In genomic region chr2:118606032-118606431, GRCm38 (mm10) we compare ENCODE assay signal across 10 mouse cellular contexts. TPM values are rescaled to one million over a fixed set of nuclear protein-coding genes. Genes with fewer than 3 reads are reported as not detected.
A peak's percentile ranks its signal among the peaks of the same experiment; 100 is the strongest.
DNase-seq lines count a peak whose midpoint lies in the region; ATAC-seq and TF ChIP-seq lines count a peak whose summit lies in the region.
"Had no signal": no experiment of that assay in that cellular context is flagged by ENCODE, and none has a peak within 500 bp of the region (broad histone marks: within the 10 kb centered on the region; RNA-seq: fewer than 3 reads in every experiment).

No protein-coding gene starts in this region.

- H3K36me3 ChIP-seq in forebrain, embryonic 10.5 days (replicated peaks), result peaks cover 100% of the 10 kb centered on the region
- peaks cover 80% of the 10 kb centered on the region for H3K36me3 ChIP-seq in forebrain, embryonic 12.5 days (replicated peaks)
- H3K36me3 ChIP-seq in midbrain, postnatal 0 days (ENCODE audit: insufficient read depth, low read length), result no peaks in the 10 kb centered on the region
- peaks cover 32% of the 10 kb centered on the region for H3K36me3 ChIP-seq in midbrain, embryonic 11.5 days (ENCODE audit: control insufficient read depth, insufficient read depth, low read length)
- H3K36me3 ChIP-seq: hindbrain, embryonic 15.5 days had no signal

- no peak overlapping the region for H3K9ac ChIP-seq in forebrain, embryonic 12.5 days
- H3K9ac ChIP-seq in midbrain, postnatal 0 days (replicated peaks; ENCODE audit: low read length, poor library complexity, severe bottlenecking), result no peak overlapping the region
- H3K9ac ChIP-seq in midbrain, embryonic 11.5 days (ENCODE audit: low read length), result no peak overlapping the region
- H3K9ac ChIP-seq: hindbrain, embryonic 15.5 days; neural tube, embryonic 13.5 days had no signal

- DNase-seq in forebrain, embryonic 10.5 days (ENCODE audit: extremely low spot score, low spot score), result peak; percentile 45
- DNase-seq in midbrain, postnatal 0 days (ENCODE audit: low spot score), result no peak
- no peak for DNase-seq in midbrain, embryonic 11.5 days (ENCODE audit: low spot score, missing footprints)
- peak; percentile 63 to 64 for DNase-seq in cerebellum, postnatal 10 days
- peak; percentile 17 for DNase-seq in mesoderm, embryonic 11.5 days (ENCODE audit: low read depth, low spot score)
- DNase-seq in thymus, postnatal 36 days, result peak; percentile 66 to 68

- peaks cover 6% of the 10 kb centered on the region for H3K9me3 ChIP-seq in forebrain, embryonic 10.5 days
- H3K9me3 ChIP-seq in forebrain, embryonic 12.5 days, result no peaks in the 10 kb centered on the region
- H3K9me3 ChIP-seq in midbrain, postnatal 0 days (ENCODE audit: low read length), result no peaks in the 10 kb centered on the region
- no peaks in the 10 kb centered on the region for H3K9me3 ChIP-seq in midbrain, embryonic 11.5 days (ENCODE audit: control insufficient read depth, low read length)
- H3K9me3 ChIP-seq: hindbrain, embryonic 15.5 days had no signal

- ATAC-seq in forebrain, embryonic 12.5 days (ENCODE audit: low FRiP score), result no peak
- ATAC-seq in midbrain, postnatal 0 days (ENCODE audit: low FRiP score), result no peak
- ATAC-seq in midbrain, embryonic 11.5 days (ENCODE audit: low FRiP score), result no peak
- ATAC-seq in inflammation-experienced regulatory T-cells, adult 6 months, result peak; percentile 46

- TF ChIP-seq CTCF in midbrain, postnatal 0 days (IDR thresholded peaks at IDR 0.05), result peak; percentile 65

- H3K4me1 ChIP-seq in forebrain, embryonic 10.5 days, result peaks cover 6% of the 10 kb centered on the region
- H3K4me1 ChIP-seq in forebrain, embryonic 12.5 days, result peaks cover 2% of the 10 kb centered on the region; the same call in 1 of the 2 replicates
- no peaks in the 10 kb centered on the region for H3K4me1 ChIP-seq in midbrain, postnatal 0 days (ENCODE audit: insufficient read depth, low read length)
- H3K4me1 ChIP-seq in midbrain, embryonic 11.5 days (ENCODE audit: control insufficient read depth, insufficient read depth, low read length), result no peaks in the 10 kb centered on the region
- H3K4me1 ChIP-seq: hindbrain, embryonic 15.5 days; neural tube, embryonic 13.5 days had no signal

- no peak overlapping the region for H3K4me3 ChIP-seq in forebrain, embryonic 10.5 days
- no peak overlapping the region for H3K4me3 ChIP-seq in forebrain, embryonic 12.5 days (replicated peaks)
- H3K4me3 ChIP-seq in midbrain, postnatal 0 days (ENCODE audit: low read depth, low read length), result no peak overlapping the region
- no peak overlapping the region for H3K4me3 ChIP-seq in midbrain, embryonic 11.5 days (ENCODE audit: low read depth, low read length)
- H3K4me3 ChIP-seq: hindbrain, embryonic 15.5 days; neural tube, embryonic 13.5 days had no signal

- 84% methylated on average over 2 of the region's 2 CpGs for WGBS in forebrain, embryonic 10.5 days
- WGBS in forebrain, embryonic 12.5 days, result 76% methylated on average over 2 of the region's 2 CpGs
- 81% methylated on average over 2 of the region's 2 CpGs for WGBS in midbrain, postnatal 0 days
- WGBS in midbrain, embryonic 11.5 days, result 92% methylated on average over 2 of the region's 2 CpGs

- no peaks in the 10 kb centered on the region for H3K27me3 ChIP-seq in forebrain, embryonic 10.5 days (ENCODE audit: poor library complexity, severe bottlenecking)
- H3K27me3 ChIP-seq in forebrain, embryonic 12.5 days, result no peaks in the 10 kb centered on the region
- H3K27me3 ChIP-seq in midbrain, postnatal 0 days (ENCODE audit: insufficient read depth, low read length), result no peaks in the 10 kb centered on the region
- no peaks in the 10 kb centered on the region for H3K27me3 ChIP-seq in midbrain, embryonic 11.5 days (ENCODE audit: control insufficient read depth, insufficient read depth, low read length)
- H3K27me3 ChIP-seq: hindbrain, embryonic 15.5 days; neural tube, embryonic 13.5 days had no signal

- H3K27ac ChIP-seq in forebrain, embryonic 10.5 days, result no peak overlapping the region
- no peak overlapping the region for H3K27ac ChIP-seq in forebrain, embryonic 12.5 days
- no peak overlapping the region for H3K27ac ChIP-seq in midbrain, postnatal 0 days (ENCODE audit: low read depth, low read length)
- H3K27ac ChIP-seq in midbrain, embryonic 11.5 days (ENCODE audit: low read depth, low read length), result no peak overlapping the region
- H3K27ac ChIP-seq: hindbrain, embryonic 15.5 days; neural tube, embryonic 13.5 days had no signal

- no peak overlapping the region for H3K4me2 ChIP-seq in forebrain, embryonic 12.5 days
- no peak overlapping the region for H3K4me2 ChIP-seq in midbrain, postnatal 0 days (ENCODE audit: low read depth, low read length, poor library complexity, severe bottlenecking)
- no peak overlapping the region for H3K4me2 ChIP-seq in midbrain, embryonic 11.5 days
- H3K4me2 ChIP-seq: hindbrain, embryonic 15.5 days; neural tube, embryonic 13.5 days had no signal

RNA-seq across cellular contexts. Expression of gene Bub1b, which starts 8.0 kb away (rescaled TPM):
- 168 and 179 TPM in 2 replicates for polyA plus RNA-seq in forebrain, embryonic 10.5 days (2016; fragmentation: Nextera tagmentation; extraction: Ambion mirVana)
- polyA plus RNA-seq in forebrain, embryonic 12.5 days (2016; fragmentation: Nextera tagmentation; extraction: Ambion mirVana), result 112 and 126 TPM in 2 replicates
- total RNA-seq in midbrain, postnatal 0 days (2014; rRNA removed), result 7.4 and 8.9 TPM in 2 replicates
- polyA plus RNA-seq in midbrain, postnatal 0 days (2015; fragmentation: Nextera tagmentation; extraction: Ambion mirVana), result 3.0 and 4.2 TPM in 2 replicates
- polyA plus RNA-seq in midbrain, embryonic 11.5 days (2014; fragmentation: Nextera tagmentation; extraction: Ambion mirVana), result 115 and 122 TPM in 2 replicates
- 10 to 100 TPM in 1 of 3 experiments, 1 to 10 TPM in 2; 5.4 to 49.0 (median 9.4) TPM for polyA plus RNA-seq in inflammation-experienced regulatory T-cells, adult 6 months (2017; shearing (Covaris generic))

RNA-seq across cellular contexts. Expression of gene Bmf, which starts 56.5 kb away (rescaled TPM):
- 3.8 and 4.5 TPM in 2 replicates for polyA plus RNA-seq in forebrain, embryonic 10.5 days (2016; fragmentation: Nextera tagmentation; extraction: Ambion mirVana)
- 2.2 and 3.0 TPM in 2 replicates for polyA plus RNA-seq in forebrain, embryonic 12.5 days (2016; fragmentation: Nextera tagmentation; extraction: Ambion mirVana)
- total RNA-seq in midbrain, postnatal 0 days (2014; rRNA removed), result 6.8 and 9.8 TPM in 2 replicates
- 0.99 and 1.1 TPM in 2 replicates for polyA plus RNA-seq in midbrain, postnatal 0 days (2015; fragmentation: Nextera tagmentation; extraction: Ambion mirVana)
- polyA plus RNA-seq in midbrain, embryonic 11.5 days (2014; fragmentation: Nextera tagmentation; extraction: Ambion mirVana), result 1.8 and 2.8 TPM in 2 replicates
- 1 to 10 TPM in 2 of 3 experiments, under 1 TPM in 1; 0.81 to 2.8 (median 1.7) TPM for polyA plus RNA-seq in inflammation-experienced regulatory T-cells, adult 6 months (2017; shearing (Covaris generic))

RNA-seq across cellular contexts. Expression of gene Pak6, which starts 57.1 kb away (rescaled TPM):
- 0.52 and 1.6 TPM in 2 replicates for polyA plus RNA-seq in forebrain, embryonic 10.5 days (2016; fragmentation: Nextera tagmentation; extraction: Ambion mirVana)
- 4.4 and 6.5 TPM in 2 replicates for polyA plus RNA-seq in forebrain, embryonic 12.5 days (2016; fragmentation: Nextera tagmentation; extraction: Ambion mirVana)
- total RNA-seq in midbrain, postnatal 0 days (2014; rRNA removed), result 107 and 120 TPM in 2 replicates
- 65.5 and 66.1 TPM in 2 replicates for polyA plus RNA-seq in midbrain, postnatal 0 days (2015; fragmentation: Nextera tagmentation; extraction: Ambion mirVana)
- polyA plus RNA-seq in midbrain, embryonic 11.5 days (2014; fragmentation: Nextera tagmentation; extraction: Ambion mirVana), result 1.2 and 1.4 TPM in 2 replicates
- polyA plus RNA-seq in inflammation-experienced regulatory T-cells, adult 6 months (2017; shearing (Covaris generic)), result under 1 TPM in 2 of 3 experiments, not detected in 1; 0.15 to 0.60 TPM

Comparison
In these comparisons a context has a peak if more than half of its experiments do, and no peak if none do; other contexts are left out.
1. DNase-seq: peak in forebrain, embryonic 10.5 days (single experiment), cerebellum, postnatal 10 days (2 of 2), mesoderm, embryonic 11.5 days (single experiment) and thymus, postnatal 36 days (2 of 2); none in midbrain, postnatal 0 days (single experiment) and midbrain, embryonic 11.5 days (single experiment).